Mouse (Mus musculus): Measurements from ENCODE around the gene Treml1. TPM values are rescaled to one million over a fixed set of nuclear protein-coding genes. Genes with fewer than 3 reads are reported as not detected.

Treml1 gene
- polyA plus RNA-seq, 1 experiment = not detected

- TF ChIP-seq CTCF (IDR thresholded peaks at IDR 0.05; ENCODE audit: insufficient read depth, low read depth, low read length) (no peak), POLR2A (IDR thresholded peaks at IDR 0.05; ENCODE audit: insufficient read depth, low read depth, low read length) (peak; percentile 80)
- Histone ChIP-seq H3K27ac (ENCODE audit: insufficient read depth, low read depth, low read length) (peak within 1 kb of the TSS; percentile 97), H3K4me1 (ENCODE audit: control insufficient read depth, insufficient read depth, low read length) (no peaks in the 10 kb centered on the region), H3K4me3 (ENCODE audit: insufficient read depth, low read depth, low read length) (peak within 1 kb of the TSS; percentile 81)
- WGBS = under 1% methylated on average over 84 of the region's 84 CpGs
These were observed 49.9 kb downstream of the Treml1 start, which contains the start of the genes Nfya and Oard1 for GRCm38 (mm10) chr17:48409380-48410298. TSS of gene Nfya (minus strand) at chr17:48409906. TSS of gene Oard1 (plus strand) at chr17:48410014.

- H3K27ac ChIP-seq (ENCODE audit: insufficient read depth, low read depth, low read length) = peak overlapping the region; percentile 97
- H3K4me3 ChIP-seq (ENCODE audit: insufficient read depth, low read depth, low read length) = peak overlapping the region; percentile 81
- TF ChIP-seq POLR2A (IDR thresholded peaks at IDR 0.05; ENCODE audit: insufficient read depth, low read depth, low read length) = peak; percentile 35; the same call in 1 of the 2 replicates
- TF ChIP-seq CTCF (IDR thresholded peaks at IDR 0.05; ENCODE audit: insufficient read depth, low read depth, low read length) = no peak
- H3K4me1 ChIP-seq (ENCODE audit: control insufficient read depth, insufficient read depth, low read length) = no peaks in the 10 kb centered on the region
- WGBS = under 1% methylated on average over 13 of the region's 13 CpGs
These were observed 50.6 kb downstream of the Treml1 start for GRCm38 (mm10) chr17:48410299-48410785.

GRCm38 (mm10) chr17:48411241-48411640, 51.5 kb downstream of the Treml1 start:
- WGBS = 16% methylated on average over 8 of the region's 8 CpGs
- TF ChIP-seq CTCF (IDR thresholded peaks at IDR 0.05; ENCODE audit: insufficient read depth, low read depth, low read length) = no peak
- TF ChIP-seq POLR2A (IDR thresholded peaks at IDR 0.05; ENCODE audit: insufficient read depth, low read depth, low read length) = no peak
- H3K27ac ChIP-seq (ENCODE audit: insufficient read depth, low read depth, low read length) = no peak overlapping the region
- no peak overlapping the region for H3K4me3 ChIP-seq (ENCODE audit: insufficient read depth, low read depth, low read length)
- H3K4me1 ChIP-seq (ENCODE audit: control insufficient read depth, insufficient read depth, low read length) = no peaks in the 10 kb centered on the region

- Histone ChIP-seq H3K27ac (ENCODE audit: insufficient read depth, low read depth, low read length) (no peak overlapping the region), H3K4me3 (ENCODE audit: insufficient read depth, low read depth, low read length) (no peak overlapping the region), H3K4me1 (ENCODE audit: control insufficient read depth, insufficient read depth, low read length) (no peaks in the 10 kb centered on the region)
- TF ChIP-seq POLR2A (IDR thresholded peaks at IDR 0.05; ENCODE audit: insufficient read depth, low read depth, low read length) (no peak), CTCF (IDR thresholded peaks at IDR 0.05; ENCODE audit: insufficient read depth, low read depth, low read length) (no peak)
- 85% methylated on average over 7 of the region's 7 CpGs for WGBS
These were observed 56.3 kb downstream of the Treml1 start for GRCm38 (mm10) chr17:48416011-48416410.

Other genes with a start within 250 kb of the Treml1 start
- gene 9830107B12Rik, start 213.6 kb upstream of the Treml1 start, polyA plus RNA-seq (2012; ENCODE audit: insufficient read depth, insufficient read length, low replicate concordance, missing spikeins) = not detected in 2 replicates
- not detected in 2 replicates for gene A530064D06Rik, start 192.6 kb upstream of the Treml1 start, polyA plus RNA-seq (2012; ENCODE audit: insufficient read depth, insufficient read length, low replicate concordance, missing spikeins)
- not detected in 2 replicates for gene Trem1, start 127.1 kb upstream of the Treml1 start, polyA plus RNA-seq (2012; ENCODE audit: insufficient read depth, insufficient read length, low replicate concordance, missing spikeins)
- gene Trem3, start 112.1 kb upstream of the Treml1 start, polyA plus RNA-seq (2012; ENCODE audit: insufficient read depth, insufficient read length, low replicate concordance, missing spikeins) = not detected in 2 replicates
- not detected in 2 replicates for gene Treml4, start 95.6 kb upstream of the Treml1 start, polyA plus RNA-seq (2012; ENCODE audit: insufficient read depth, insufficient read length, low replicate concordance, missing spikeins)
- gene Treml2, start 60.4 kb upstream of the Treml1 start, polyA plus RNA-seq (2012; ENCODE audit: insufficient read depth, insufficient read length, low replicate concordance, missing spikeins) = not detected in 2 replicates
- not detected in 2 replicates for gene B430306N03Rik, start 43.8 kb upstream of the Treml1 start, polyA plus RNA-seq (2012; ENCODE audit: insufficient read depth, insufficient read length, low replicate concordance, missing spikeins)
- gene Trem2, start 13.5 kb upstream of the Treml1 start, polyA plus RNA-seq (2012; ENCODE audit: insufficient read depth, insufficient read length, low replicate concordance, missing spikeins) = not detected in 2 replicates
- gene Nfya, start 50.0 kb downstream of the Treml1 start, polyA plus RNA-seq (2012; ENCODE audit: insufficient read depth, insufficient read length, low replicate concordance, missing spikeins) = not detected in 2 replicates
- gene Oard1, start 50.1 kb downstream of the Treml1 start, polyA plus RNA-seq (2012; ENCODE audit: insufficient read depth, insufficient read length, low replicate concordance, missing spikeins) = not detected in 2 replicates
- not detected in 2 replicates for gene Apobec2, start 73.0 kb downstream of the Treml1 start, polyA plus RNA-seq (2012; ENCODE audit: insufficient read depth, insufficient read length, low replicate concordance, missing spikeins)
- gene Tspo2, start 91.6 kb downstream of the Treml1 start, polyA plus RNA-seq (2012; ENCODE audit: insufficient read depth, insufficient read length, low replicate concordance, missing spikeins) = not detected in 2 replicates
- not detected in 2 replicates for gene Unc5cl, start 95.0 kb downstream of the Treml1 start, polyA plus RNA-seq (2012; ENCODE audit: insufficient read depth, insufficient read length, low replicate concordance, missing spikeins)